Mouse (Mus musculus): Measurements from ENCODE around the gene Anxa6.

Gene Anxa6

GRCm38 (mm10) chr11:54989920-54990319 is 43.3 kb downstream of the Anxa6 start:
- no peak for DNase-seq

- DNase-seq = no peak
Measured at GRCm38 (mm10) chr11:54988754-54989349, 44.4 kb downstream of the Anxa6 start.

- DNase-seq = peak; percentile 61
Measured at GRCm38 (mm10) chr11:54987974-54988373, 45.3 kb downstream of the Anxa6 start.

- no peak for DNase-seq
Measured at GRCm38 (mm10) chr11:54985086-54985485, 48.2 kb downstream of the Anxa6 start.

- DNase-seq = no peak
Measured at GRCm38 (mm10) chr11:54984581-54984980, 48.7 kb downstream of the Anxa6 start.

- peak; percentile 86 for DNase-seq
Measured at GRCm38 (mm10) chr11:54984085-54984484, 49.2 kb downstream of the Anxa6 start.

GRCm38 (mm10) chr11:54982520-54982919 is 50.7 kb downstream of the Anxa6 start:
- no peak for DNase-seq

GRCm38 (mm10) chr11:54981630-54982029 is 51.6 kb downstream of the Anxa6 start:
- DNase-seq = no peak

GRCm38 (mm10) chr11:54977385-54977937 is 55.8 kb downstream of the Anxa6 start:
- no peak for DNase-seq

- DNase-seq = no peak
Measured at GRCm38 (mm10) chr11:54976351-54976750, 56.9 kb downstream of the Anxa6 start.

- no peak for DNase-seq
Measured at GRCm38 (mm10) chr11:54975756-54976155, 57.5 kb downstream of the Anxa6 start.

GRCm38 (mm10) chr11:54975340-54975739 is 57.9 kb downstream of the Anxa6 start:
- DNase-seq = no peak

- DNase-seq = no peak
Measured at GRCm38 (mm10) chr11:54974639-54975038, 58.6 kb downstream of the Anxa6 start.

- peak; percentile 73 for DNase-seq
Measured at GRCm38 (mm10) chr11:54973481-54974212, 59.6 kb downstream of the Anxa6 start.

- no peak for DNase-seq
Measured at GRCm38 (mm10) chr11:54972789-54973188, 60.5 kb downstream of the Anxa6 start.

GRCm38 (mm10) chr11:54972049-54972723 is 61.1 kb downstream of the Anxa6 start:
- DNase-seq = no peak

- DNase-seq = no peak
Measured at GRCm38 (mm10) chr11:54971365-54972048, 61.7 kb downstream of the Anxa6 start.

- no peak for DNase-seq
Measured at GRCm38 (mm10) chr11:54965234-54965633, 68.0 kb downstream of the Anxa6 start.

GRCm38 (mm10) chr11:54962810-54963209 is 70.4 kb downstream of the Anxa6 start, which contains the start of gene Tnip1:
TSS of gene Tnip1 (minus strand) at chr11:54962917.
- no peak for DNase-seq

- no peak for DNase-seq
Measured at GRCm38 (mm10) chr11:54961921-54962320, 71.3 kb downstream of the Anxa6 start.

GRCm38 (mm10) chr11:54961164-54961850 is 71.9 kb downstream of the Anxa6 start:
- DNase-seq = no peak

GRCm38 (mm10) chr11:54960251-54960650 is 73.0 kb downstream of the Anxa6 start:
- DNase-seq = no peak

Data from lung, postnatal 14 days (tissue).